Mouse (Mus musculus) thymus, adult 2 months (tissue): Measurements from ENCODE around the gene Lrrc17.

Experiments used
- CTCF ChIP-seq: fragments of 200-500 bp; IDR thresholded peaks from 2 replicates; pipeline ENCODE4 v1.5.1; 2012; ENCODE audit warnings: mild to moderate bottlenecking, control low read depth, low read length, moderate library complexity, borderline replicate concordance; ENCODE audit not compliant: control insufficient read depth, poor library complexity, insufficient read depth; ENCODE audit errors: extremely low read depth
- POLR2A ChIP-seq: fragments of 200-500 bp; IDR thresholded peaks from 2 replicates; pipeline ENCODE4 v1.6.1; 2012; ENCODE audit warnings: mild to moderate bottlenecking, low read length, control low read depth, moderate library complexity; ENCODE audit not compliant: control insufficient read depth, poor library complexity, insufficient read depth; ENCODE audit errors: extremely low read depth

GRCm38 (mm10) chr5:21517562-21517961 is 25.8 kb upstream of the Lrrc17 start:
- no peak for TF ChIP-seq CTCF
- TF ChIP-seq POLR2A, result no peak
